Mouse (Mus musculus): ENCODE measurements around the gene Srl.

DNA sequence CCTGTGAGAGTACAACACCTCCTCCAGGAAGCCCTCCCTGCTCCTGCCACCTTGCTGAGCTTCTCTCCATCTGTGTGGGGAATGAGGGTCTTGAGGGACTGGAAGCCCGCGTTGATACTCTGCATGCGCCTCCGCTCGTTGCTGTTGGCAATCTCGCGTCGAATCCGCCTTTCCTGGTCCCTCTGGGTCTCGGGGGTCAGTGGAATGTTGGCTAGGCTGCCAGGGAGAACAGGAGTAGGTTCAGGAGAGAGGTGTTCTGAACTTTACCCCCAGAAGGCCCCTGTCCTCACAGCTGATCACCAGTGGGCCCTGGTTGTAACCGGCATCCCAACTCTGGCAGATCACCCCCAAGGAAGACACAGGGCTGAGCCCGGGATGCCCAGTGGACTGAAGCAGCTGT lies 10.3 kb upstream of the Srl start:
- TF ChIP-seq CTCF (IDR thresholded peaks at IDR 0.05) (no peak), EP300 (IDR thresholded peaks at IDR 0.05; ENCODE audit: insufficient read depth, low read depth, low read length) (no peak)
